Mouse (Mus musculus): ENCODE measurements at regions not wholly inside any gene's neighbourhood (a gene's known extent, or its start where the extent isn't known, plus 50 kb on each side); places are given as distances from the start of the nearest gene placed in this dataset.

GRCm38 (mm10) chr5:39336484-39336985 is 418.7 kb downstream of the Hs3st1 start:
- DNase-seq (ENCODE audit: low read depth, low spot score) = no peak
- H3K4me3 ChIP-seq (ENCODE audit: control insufficient read depth in 1 of 2, insufficient read depth in 1 of 2, low read depth in 2 of 2, low read length in 2 of 2) = no peak overlapping the region
- TF ChIP-seq TCF12 (IDR thresholded peaks at IDR 0.05; ENCODE audit: low read depth, low read length) = no peak
- no peak for TF ChIP-seq ETS1 (IDR thresholded peaks at IDR 0.05; ENCODE audit: low read depth, low read length)
- TF ChIP-seq TAL1 (IDR thresholded peaks at IDR 0.05; ENCODE audit: low read length) = no peak
- no peak for TF ChIP-seq GATA1 (IDR thresholded peaks at IDR 0.05; ENCODE audit: low read depth, low read length)
- H3K79me2 ChIP-seq (ENCODE audit: control insufficient read depth, insufficient read depth, low read length, poor library complexity) = no peaks in the 10 kb centered on the region
- H3K36me3 ChIP-seq (ENCODE audit: control insufficient read depth in 1 of 2, insufficient read depth in 2 of 2, low read length in 2 of 2) = no peaks in the 10 kb centered on the region
- H3K9ac ChIP-seq (ENCODE audit: control insufficient read depth, low read depth, low read length, poor library complexity, severe bottlenecking) = no peak overlapping the region
- no peaks in the 10 kb centered on the region for H3K4me1 ChIP-seq (ENCODE audit: control insufficient read depth in 1 of 2, insufficient read depth in 2 of 2, low read length in 2 of 2)
- no peaks in the 10 kb centered on the region for H3K9me3 ChIP-seq (replicated peaks; ENCODE audit: insufficient read depth, low read length)
- no peaks in the 10 kb centered on the region for H3K27me3 ChIP-seq (ENCODE audit: control insufficient read depth in 1 of 2, insufficient read depth in 2 of 2, low read length in 2 of 2)
- no peak overlapping the region for H3K27ac ChIP-seq (ENCODE audit: control insufficient read depth, low read depth, low read length)

GRCm38 (mm10) chr5:39335321-39335720 is 420.0 kb downstream of the Hs3st1 start:
- TF ChIP-seq GATA1 (IDR thresholded peaks at IDR 0.05; ENCODE audit: low read depth, low read length) (no peak), MXI1 (IDR thresholded peaks at IDR 0.05; ENCODE audit: low read depth, low read length) (no peak), KAT2A (conservative IDR thresholded peaks at IDR 0.05; ENCODE audit: low read depth, low read length) (no peak), TBP (IDR thresholded peaks at IDR 0.05; ENCODE audit: low read depth, low read length) (no peak), TCF12 (IDR thresholded peaks at IDR 0.05; ENCODE audit: low read depth, low read length) (no peak), USF1 (IDR thresholded peaks at IDR 0.05; ENCODE audit: low read depth, low read length) (no peak)
- H3K27ac ChIP-seq (ENCODE audit: control insufficient read depth, low read depth, low read length) = no peak overlapping the region
- H3K9ac ChIP-seq (ENCODE audit: control insufficient read depth, low read depth, low read length, poor library complexity, severe bottlenecking) = no peak overlapping the region
- no peaks in the 10 kb centered on the region for H3K79me2 ChIP-seq (ENCODE audit: control insufficient read depth, insufficient read depth, low read length, poor library complexity)
- H3K4me1 ChIP-seq (ENCODE audit: control insufficient read depth in 1 of 2, insufficient read depth in 2 of 2, low read length in 2 of 2) = no peaks in the 10 kb centered on the region
- no peaks in the 10 kb centered on the region for H3K27me3 ChIP-seq (ENCODE audit: control insufficient read depth in 1 of 2, insufficient read depth in 2 of 2, low read length in 2 of 2)
- no peak overlapping the region for H3K4me3 ChIP-seq (ENCODE audit: control insufficient read depth in 1 of 2, insufficient read depth in 1 of 2, low read depth in 2 of 2, low read length in 2 of 2)
- no peak for DNase-seq (ENCODE audit: low read depth, low spot score)
- H3K36me3 ChIP-seq (ENCODE audit: control insufficient read depth in 1 of 2, insufficient read depth in 2 of 2, low read length in 2 of 2) = no peaks in the 10 kb centered on the region
- no peaks in the 10 kb centered on the region for H3K9me3 ChIP-seq (replicated peaks; ENCODE audit: insufficient read depth, low read length)

GRCm38 (mm10) chr5:39334241-39334640 is 421.0 kb downstream of the Hs3st1 start:
- Histone ChIP-seq H3K9ac (ENCODE audit: control insufficient read depth, low read depth, low read length, poor library complexity, severe bottlenecking) (no peak overlapping the region), H3K4me3 (ENCODE audit: control insufficient read depth in 1 of 2, insufficient read depth in 1 of 2, low read depth in 2 of 2, low read length in 2 of 2) (no peak overlapping the region), H3K27me3 (ENCODE audit: control insufficient read depth in 1 of 2, insufficient read depth in 2 of 2, low read length in 2 of 2) (no peaks in the 10 kb centered on the region), H3K4me1 (ENCODE audit: control insufficient read depth in 1 of 2, insufficient read depth in 2 of 2, low read length in 2 of 2) (no peaks in the 10 kb centered on the region), H3K79me2 (ENCODE audit: control insufficient read depth, insufficient read depth, low read length, poor library complexity) (no peaks in the 10 kb centered on the region), H3K9me3 (replicated peaks; ENCODE audit: insufficient read depth, low read length) (no peaks in the 10 kb centered on the region), H3K27ac (ENCODE audit: control insufficient read depth, low read depth, low read length) (no peak overlapping the region), H3K36me3 (ENCODE audit: control insufficient read depth in 1 of 2, insufficient read depth in 2 of 2, low read length in 2 of 2) (no peaks in the 10 kb centered on the region)
- no peak for DNase-seq (ENCODE audit: low read depth, low spot score)
- no peak for TF ChIP-seq KAT2A (conservative IDR thresholded peaks at IDR 0.05; ENCODE audit: low read depth, low read length)
- TF ChIP-seq CHD1 (IDR thresholded peaks at IDR 0.05; ENCODE audit: low read depth, low read length) = no peak
- TF ChIP-seq USF2 (IDR thresholded peaks at IDR 0.05; ENCODE audit: borderline replicate concordance in 1 of 2, insufficient read depth in 1 of 2, low read depth in 1 of 2, low read length in 2 of 2) = no peak
- no peak for TF ChIP-seq POLR2A (IDR thresholded peaks at IDR 0.05; ENCODE audit: control insufficient read depth in 1 of 2, insufficient read depth in 1 of 2, low read depth in 1 of 2, low read length in 2 of 2, poor library complexity in 1 of 2)
- no peak for TF ChIP-seq MEF2A (IDR thresholded peaks at IDR 0.05; ENCODE audit: extremely low read depth, insufficient replicate concordance, low read depth, low read length, poor library complexity, severe bottlenecking)
- TF ChIP-seq GATA1 (IDR thresholded peaks at IDR 0.05; ENCODE audit: low read depth, low read length) = no peak
- no peak for TF ChIP-seq GABPA (IDR thresholded peaks at IDR 0.05; ENCODE audit: low read depth, low read length)
- no peak for TF ChIP-seq NRF1 (IDR thresholded peaks at IDR 0.05; ENCODE audit: insufficient read depth, low read depth, low read length, poor library complexity, severe bottlenecking)
- TF ChIP-seq TBP (IDR thresholded peaks at IDR 0.05; ENCODE audit: low read depth, low read length) = no peak
- TF ChIP-seq JUND (IDR thresholded peaks at IDR 0.05; ENCODE audit: low read depth, low read length) = no peak
- TF ChIP-seq MAFK (IDR thresholded peaks at IDR 0.05; ENCODE audit: borderline replicate concordance, low read depth, low read length) = no peak
- no peak for TF ChIP-seq MAX (IDR thresholded peaks at IDR 0.05; ENCODE audit: low read length)
- TF ChIP-seq HCFC1 (IDR thresholded peaks at IDR 0.05; ENCODE audit: low read depth, low read length) = no peak
- no peak for TF ChIP-seq ZMIZ1 (IDR thresholded peaks at IDR 0.05; ENCODE audit: low read depth, low read length)
